Mouse (Mus musculus) lung, embryonic 16.5 days (tissue): ENCODE results near the gene Pld1. TPM values are rescaled to one million over a fixed set of nuclear protein-coding genes. Genes with fewer than 3 reads are reported as not detected.

Source experiments
- ATAC-seq: fragments of 200-750 bp; cut with Nextera tagmentation; 2 replicates; pipeline ENCODE4 v1.8.0; 2017; ENCODE audit warnings: low read depth, mild to moderate bottlenecking, moderate library complexity
- H3K27ac ChIP-seq: fragments of 300-500 bp; sonication (generic); 2 replicates; pipeline ENCODE4 v1.5.1; 2014; ENCODE audit warnings: mild to moderate bottlenecking, control low read depth, low read length
- H3K27me3 ChIP-seq: fragments of 300-500 bp; sonication (generic); 2 replicates; pipeline ENCODE4 v1.6.1; 2014; ENCODE audit warnings: low read depth, low read length, mixed read lengths; ENCODE audit not compliant: control insufficient read depth, insufficient read depth
- H3K36me3 ChIP-seq: fragments of 300-500 bp; sonication (generic); 2 replicates; pipeline ENCODE4 v1.6.1; 2014; ENCODE audit warnings: low read length; ENCODE audit not compliant: control insufficient read depth, insufficient read depth
- H3K4me1 ChIP-seq: fragments of 300-500 bp; sonication (generic); replicated peaks from 2 replicates; pipeline ENCODE4 v1.6.1; 2014; ENCODE audit warnings: low read length, mixed read lengths; ENCODE audit not compliant: control insufficient read depth, insufficient read depth
- H3K4me2 ChIP-seq: fragments of 300-500 bp; sonication (generic); 2 replicates; pipeline ENCODE4 v1.6.1; 2014; ENCODE audit warnings: low read depth, low read length, control low read depth
- H3K4me3 ChIP-seq: fragments of 300-500 bp; sonication (generic); 2 replicates; pipeline ENCODE4 v1.5.1; 2014; ENCODE audit warnings: mild to moderate bottlenecking, low read length, control low read depth
- H3K9ac ChIP-seq: fragments of 300-500 bp; sonication (generic); 2 replicates; pipeline ENCODE4 v1.6.1; 2014; ENCODE audit warnings: low read length, control low read depth
- H3K9me3 ChIP-seq: fragments of 300-500 bp; sonication (generic); 2 replicates; pipeline ENCODE4 v1.6.1; 2016; ENCODE audit warnings: low read length; ENCODE audit not compliant: control insufficient read depth
- WGBS: fragments of 180-500 bp; shearing (Covaris S2); extraction: QIAGEN DNeasy Blood & Tissue Kit; methylation state at CpG from one replicate; pipeline ENCODE4 v1.1.7; 2014; 5-methylcytosine and 5-hydroxymethylcytosine counted together
- polyA plus RNA-seq: library from polyadenylated mRNA; unstranded; fragments of >200 nt; fragmentation: Nextera tagmentation; extraction: Ambion mirVana; gene quantifications from 2 replicates; pipeline ENCODE4 v1.2.1, GENCODE M21; 2015

Gene Pld1
- polyA plus RNA-seq, 1 experiment from 2014 or later, result 11.5 TPM

- Histone ChIP-seq H3K36me3 (no peaks in the 10 kb centered on the region), H3K4me3 (no peak overlapping the region), H3K27ac (no peak overlapping the region), H3K9ac (no peak overlapping the region), H3K4me2 (no peak overlapping the region), H3K27me3 (no peaks in the 10 kb centered on the region), H3K9me3 (no peaks in the 10 kb centered on the region), H3K4me1 (no peaks in the 10 kb centered on the region)
- ATAC-seq, result peak; percentile 52; the same call in 1 of the 2 replicates
- WGBS, result 0% methylated on average over 1 of the region's 1 CpGs
Observed at GRCm38 (mm10) chr3:28165598-28165997, 227.1 kb downstream of the Pld1 start.

DNA sequence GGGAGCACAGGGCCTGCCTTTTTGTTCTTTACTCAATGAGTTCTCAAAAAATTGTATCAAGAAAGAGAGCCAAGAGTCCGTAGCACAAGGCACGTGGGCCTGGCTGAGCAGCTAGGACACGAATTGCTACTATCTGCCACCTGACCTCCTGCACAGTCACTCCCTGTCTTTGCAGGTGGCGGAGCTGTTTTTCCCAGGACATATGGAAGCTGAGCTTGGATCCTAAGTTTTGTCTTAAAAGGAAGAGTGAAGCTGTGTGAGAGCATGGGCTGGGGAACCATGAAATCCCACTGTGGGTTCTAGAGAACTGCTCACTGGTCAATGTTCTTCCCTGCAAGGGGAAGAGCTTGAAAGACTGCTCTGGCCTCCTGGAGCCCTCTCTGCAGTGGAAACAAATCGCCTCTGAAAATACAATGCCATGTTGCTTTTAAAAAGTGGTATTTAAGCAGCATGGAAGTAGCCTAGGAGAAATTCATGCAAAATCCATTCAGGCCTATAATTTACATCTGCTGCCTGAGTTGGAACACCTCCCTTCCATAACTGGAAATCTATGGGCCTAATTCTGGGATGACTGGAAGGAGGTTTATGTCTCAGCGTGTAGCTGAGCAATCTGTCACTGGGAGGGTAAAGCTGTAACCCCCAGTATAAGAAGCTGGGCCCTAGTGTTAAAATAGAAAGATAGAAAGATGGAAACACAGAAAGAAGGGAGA lies 229.5 kb downstream of the Pld1 start:
- no peak overlapping the region for H3K4me3 ChIP-seq
- H3K27me3 ChIP-seq, result no peaks in the 10 kb centered on the region
- H3K9me3 ChIP-seq, result no peaks in the 10 kb centered on the region
- no peak overlapping the region for H3K4me2 ChIP-seq
- 81% methylated on average over 6 of the region's 6 CpGs for WGBS
- H3K9ac ChIP-seq, result no peak overlapping the region
- no peak overlapping the region for H3K27ac ChIP-seq
- ATAC-seq, result no peak
- peaks cover 8% of the 10 kb centered on the region; the same call in 1 of the 2 replicates for H3K4me1 ChIP-seq
- H3K36me3 ChIP-seq, result no peaks in the 10 kb centered on the region

DNA sequence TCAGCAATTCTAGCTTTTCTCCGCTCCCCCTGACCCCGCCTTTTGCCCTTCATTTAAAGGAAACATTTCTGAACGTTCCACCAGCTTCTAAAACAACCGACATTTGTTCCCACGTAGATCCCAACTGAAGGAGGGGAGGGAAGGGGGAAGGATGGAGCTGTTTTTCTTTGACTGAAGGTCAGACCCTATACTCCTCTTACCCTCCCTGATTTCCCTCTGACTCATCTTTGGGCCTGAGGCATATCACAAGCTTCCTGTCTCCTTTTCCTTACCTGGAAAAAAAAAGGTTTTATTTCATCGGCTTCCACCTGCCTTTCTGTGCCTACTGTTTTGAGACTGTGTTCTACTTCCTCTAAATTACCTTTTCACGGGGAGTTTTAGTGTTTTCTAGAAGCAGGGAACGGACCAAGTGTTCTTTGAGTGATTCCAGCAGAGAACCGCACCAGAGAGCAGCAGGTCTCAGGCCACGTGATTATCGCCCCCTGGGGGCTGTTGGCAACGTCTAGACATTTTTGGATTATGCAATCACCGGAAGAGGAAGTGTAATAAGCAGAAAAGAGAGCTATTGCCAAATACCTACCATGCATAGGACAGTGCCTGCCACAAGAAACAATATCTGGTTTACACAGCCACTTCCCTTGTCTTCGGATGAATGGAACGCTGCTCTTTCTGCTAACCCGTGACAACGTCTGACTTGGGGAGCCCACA lies 232.6 kb downstream of the Pld1 start:
- H3K9me3 ChIP-seq, result no peaks in the 10 kb centered on the region
- peaks cover 8% of the 10 kb centered on the region for H3K4me1 ChIP-seq
- no peaks in the 10 kb centered on the region for H3K36me3 ChIP-seq
- peak overlapping the region; percentile 40; the same call in 1 of the 2 replicates for H3K27ac ChIP-seq
- no peak overlapping the region for H3K4me3 ChIP-seq
- peak; percentile 87 for ATAC-seq
- 33% methylated on average over 17 of the region's 17 CpGs for WGBS
- H3K27me3 ChIP-seq, result no peaks in the 10 kb centered on the region
- peak overlapping the region; percentile 23 for H3K4me2 ChIP-seq
- no peak overlapping the region for H3K9ac ChIP-seq

DNA sequence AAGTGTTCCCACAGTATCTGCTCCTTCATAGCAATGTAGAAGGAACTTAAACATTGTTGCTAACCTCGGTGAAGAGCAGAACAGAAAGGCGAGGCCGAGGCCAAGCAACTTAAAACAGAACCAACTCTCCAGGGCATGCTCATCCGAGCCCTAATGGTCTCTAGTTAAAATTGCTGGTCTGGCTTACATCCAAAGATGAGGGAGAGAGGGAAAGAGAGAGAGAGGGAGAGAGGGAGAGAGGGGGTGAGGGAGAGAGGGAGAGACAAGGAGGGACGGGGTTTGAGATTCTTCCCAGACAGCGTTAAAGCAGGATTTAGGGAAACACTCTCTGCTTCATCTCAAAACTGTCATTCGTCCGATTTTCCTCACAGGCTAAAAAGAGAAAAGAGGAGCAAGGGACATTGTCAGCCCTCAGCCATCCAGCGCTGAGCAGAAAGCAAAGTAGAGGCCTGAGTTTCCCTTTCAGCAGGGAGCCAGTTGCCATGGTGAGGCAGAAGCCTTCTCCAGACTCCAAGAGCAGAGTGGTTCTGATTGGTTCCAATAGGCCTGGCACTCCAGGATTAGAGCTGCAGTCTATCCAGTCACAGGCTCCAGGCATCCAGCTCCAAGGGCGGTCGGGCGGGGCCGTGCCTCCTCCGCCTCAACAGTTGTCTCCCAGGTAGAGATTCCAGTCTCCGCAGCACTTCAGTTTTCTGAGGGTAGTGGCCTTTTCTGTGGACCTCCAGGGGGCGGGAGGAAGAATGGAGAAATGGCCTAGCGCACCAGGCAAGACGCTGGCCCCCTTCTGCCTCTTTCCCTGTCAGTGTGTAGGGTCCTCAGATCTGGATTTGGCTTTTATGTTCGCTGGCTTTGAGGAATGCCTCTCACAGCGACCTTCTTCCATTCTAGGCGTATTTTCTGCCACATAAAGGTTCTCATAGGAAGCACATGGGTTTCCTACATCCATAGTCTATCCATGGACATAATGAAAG lies 237.8 kb downstream of the Pld1 start:
- 20% methylated on average over 21 of the region's 21 CpGs for WGBS
- no peaks in the 10 kb centered on the region for H3K9me3 ChIP-seq
- no peaks in the 10 kb centered on the region for H3K36me3 ChIP-seq
- no peak overlapping the region for H3K27ac ChIP-seq
- no peaks in the 10 kb centered on the region for H3K27me3 ChIP-seq
- H3K4me2 ChIP-seq, result no peak overlapping the region
- no peak overlapping the region for H3K9ac ChIP-seq
- peak; percentile 73 for ATAC-seq
- H3K4me3 ChIP-seq, result no peak overlapping the region
- H3K4me1 ChIP-seq, result peaks cover 8% of the 10 kb centered on the region

GRCm38 (mm10) chr3:28178333-28178732 lies 239.8 kb downstream of the Pld1 start:
- Histone ChIP-seq H3K27ac (no peak overlapping the region), H3K9me3 (no peaks in the 10 kb centered on the region), H3K9ac (no peak overlapping the region), H3K27me3 (no peaks in the 10 kb centered on the region), H3K36me3 (no peaks in the 10 kb centered on the region), H3K4me2 (no peak overlapping the region), H3K4me3 (no peak overlapping the region), H3K4me1 (peaks cover 4% of the 10 kb centered on the region)
- WGBS, result 56% methylated on average over 6 of the region's 6 CpGs
- no peak for ATAC-seq

Other genes with a start within 250 kb of the Pld1 start
- gene Fndc3b, start 227.4 kb upstream of the Pld1 start, polyA plus RNA-seq, result 36.3 and 36.9 TPM in 2 replicates
- gene Tmem212, start 42.3 kb upstream of the Pld1 start, polyA plus RNA-seq, result 3.5 and 7.7 TPM in 2 replicates